Mouse (Mus musculus): Measurements from ENCODE around the gene Auts2. TPM values are rescaled to one million over a fixed set of nuclear protein-coding genes. Genes with fewer than 3 reads are reported as not detected.

Gene Auts2
- total RNA-seq, 2 experiments from 2014 or later = 179 to 184 TPM

DNA sequence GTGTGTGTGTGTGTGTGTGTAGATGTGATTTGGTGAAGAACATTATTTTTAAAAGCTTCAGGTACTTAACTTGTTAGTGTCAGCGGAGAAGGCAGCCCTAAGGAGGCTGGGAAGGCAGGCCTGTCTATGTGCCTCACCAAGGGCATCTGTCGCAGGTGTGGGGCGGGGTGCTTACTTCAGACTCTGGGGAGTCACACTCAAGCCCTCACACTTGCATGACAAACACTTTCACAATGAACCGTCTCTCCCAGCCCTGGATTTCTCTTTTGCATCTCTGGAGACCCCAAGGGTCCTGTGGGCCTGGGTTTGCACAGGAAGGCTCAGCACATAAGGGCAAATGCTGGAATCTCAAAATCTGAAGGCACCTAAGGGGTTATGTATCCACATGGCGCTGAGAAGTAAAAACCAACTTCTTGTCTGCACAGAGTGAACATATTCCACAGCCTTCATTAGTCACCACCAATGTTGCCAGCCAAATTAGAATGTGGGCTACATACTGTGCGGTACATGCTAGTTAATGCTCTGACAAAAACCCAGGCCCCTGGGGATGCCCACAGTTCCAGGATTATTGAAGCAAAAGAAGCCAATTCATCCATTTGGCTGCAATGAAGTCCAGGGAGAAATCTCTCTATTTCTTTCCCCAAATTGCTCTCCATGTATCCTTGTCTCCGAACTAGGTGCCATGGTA lies 1093.8 kb downstream of the Auts2 start:
- intact Hi-C loops (cut with DNase I) = no loop called here
- DNase-seq = no peak

DNA sequence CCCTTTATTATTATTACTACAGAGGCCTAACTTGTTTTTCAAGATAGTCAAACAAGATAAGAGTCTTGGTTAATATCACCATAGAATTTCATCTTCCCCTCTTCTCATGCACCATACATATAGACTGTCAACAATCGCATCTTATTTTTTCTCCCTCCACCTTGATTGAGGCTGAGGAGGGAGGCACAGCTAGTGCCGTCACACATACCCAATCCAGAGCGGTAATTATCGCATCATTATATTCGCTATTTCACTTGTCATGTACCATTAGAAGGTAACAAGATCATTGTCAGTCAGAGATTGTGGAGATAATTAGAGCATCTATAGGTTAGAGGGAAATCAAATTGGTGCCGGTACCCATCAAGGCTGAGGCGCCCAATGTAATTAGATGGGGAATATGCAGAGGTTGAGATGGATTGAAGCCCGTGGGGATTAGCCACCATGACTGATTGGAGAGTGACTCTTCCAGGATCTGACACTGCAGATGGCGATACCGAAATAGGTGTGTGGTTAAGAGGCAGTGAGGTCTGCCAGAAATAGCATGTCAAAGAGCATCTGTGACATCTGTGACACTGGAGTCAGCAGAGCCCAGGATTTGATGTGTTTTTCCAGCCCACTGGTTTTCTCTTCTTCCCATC lies 1107.8 kb downstream of the Auts2 start:
- DNase-seq = no peak
- intact Hi-C loops (cut with DNase I) = no loop called here

DNA sequence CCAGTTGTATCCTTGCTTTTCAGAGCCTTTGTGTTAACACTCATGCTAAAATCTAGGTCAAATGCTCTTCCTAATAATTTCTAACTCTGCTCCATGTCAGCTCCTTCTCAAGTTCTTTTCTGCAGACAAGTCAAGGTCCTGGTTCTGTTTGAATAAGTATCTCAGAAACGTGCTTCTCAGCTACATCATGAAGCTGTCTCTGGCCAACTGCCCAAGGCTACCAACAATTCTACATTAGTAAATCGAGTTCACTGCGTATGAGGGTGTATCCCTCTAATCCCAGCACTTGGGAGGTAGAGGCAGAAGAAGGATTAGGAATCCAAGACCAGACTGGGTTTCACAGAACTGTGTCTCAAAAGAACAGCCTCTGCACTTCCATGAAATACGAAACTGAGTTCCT lies 1109.9 kb downstream of the Auts2 start:
- DNase-seq = no peak
- intact Hi-C loops (cut with DNase I) = no loop called here

DNA sequence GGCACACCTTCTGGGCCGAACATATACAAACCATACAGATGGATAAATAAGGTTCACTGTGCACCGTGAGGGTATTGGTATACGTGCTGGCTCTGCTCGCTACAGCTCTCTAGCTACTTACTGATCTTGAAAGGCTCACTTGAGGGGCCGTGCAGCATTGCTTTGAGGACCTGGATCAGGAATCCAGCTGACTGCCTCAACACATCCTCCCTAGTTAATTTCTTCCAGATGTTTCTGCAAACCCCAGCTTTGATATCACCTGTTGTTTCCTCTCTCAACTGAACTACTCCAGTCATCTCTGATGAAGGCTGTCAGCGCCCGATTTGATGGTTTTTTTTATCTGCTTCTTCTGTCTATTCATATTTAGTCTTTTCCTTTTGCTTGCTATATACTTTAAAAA lies 1111.2 kb downstream of the Auts2 start:
- DNase-seq = no peak
- intact Hi-C loops (cut with DNase I) = no loop called here

GRCm38 (mm10) chr5:131430109-131430508 lies 1113.0 kb downstream of the Auts2 start:
- peak; percentile 66 for DNase-seq
- intact Hi-C loops (cut with DNase I) = no loop called here

GRCm38 (mm10) chr5:131429563-131429962 lies 1113.6 kb downstream of the Auts2 start:
- intact Hi-C loops (cut with DNase I) = loop anchor here (10.0 kb wide), 3 partner anchors 125 to 1165 kb away; partner anchors contain the start of gene Galnt17
- DNase-seq = no peak

GRCm38 (mm10) chr5:131427734-131428413 lies 1115.3 kb downstream of the Auts2 start:
- DNase-seq = peak; percentile 80
- intact Hi-C loops (cut with DNase I) = loop anchor here (1.0 to 10.0 kb wide), 4 partner anchors 123 to 1163 kb away; partner anchors contain the start of gene Galnt17

GRCm38 (mm10) chr5:131422737-131423136 lies 1120.4 kb downstream of the Auts2 start:
- no peak for DNase-seq
- intact Hi-C loops (cut with DNase I) = loop anchor here (10.0 kb wide), 3 partner anchors 118 to 1158 kb away; partner anchors contain the start of gene Galnt17

GRCm38 (mm10) chr5:131420406-131420805 lies 1122.7 kb downstream of the Auts2 start:
- intact Hi-C loops (cut with DNase I) = loop anchor here (10.0 kb wide), 3 partner anchors 116 to 1156 kb away; partner anchors contain the start of gene Galnt17
- DNase-seq = no peak

GRCm38 (mm10) chr5:131415902-131416545 lies 1127.1 kb downstream of the Auts2 start:
- intact Hi-C loops (cut with DNase I) = no loop called here

GRCm38 (mm10) chr5:131398250-131398649 lies 1144.9 kb downstream of the Auts2 start:
- no peak for DNase-seq
- intact Hi-C loops (cut with DNase I) = no loop called here

More at GRCm38 (mm10) chr5:131415902-131416545, 1127.1 kb downstream of the Auts2 start:
- DNase-seq = no peak

DNA sequence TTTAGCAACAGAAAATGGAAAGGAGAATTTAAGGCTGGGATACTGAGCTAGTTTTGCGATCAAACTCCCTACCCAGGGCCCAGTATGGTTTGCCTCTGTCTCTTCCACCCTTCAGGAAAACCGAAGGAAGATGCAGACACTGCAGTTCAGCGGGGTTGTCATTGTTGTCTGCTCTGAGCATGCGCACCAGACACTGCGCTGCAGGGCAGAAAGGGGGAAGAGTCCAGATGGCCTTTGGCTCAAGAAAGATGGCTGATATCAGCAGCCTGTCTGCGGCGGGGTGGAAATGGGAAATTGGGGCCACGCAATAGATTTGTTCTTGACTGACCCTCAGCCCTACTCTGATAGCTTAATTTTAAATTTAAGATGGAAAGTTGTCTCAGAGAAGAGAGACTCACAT lies 1147.4 kb downstream of the Auts2 start:
- intact Hi-C loops (cut with DNase I) = no loop called here

More for the DNA sequence above, 1147.4 kb downstream of the Auts2 start:
- DNase-seq = peak; percentile 24

Data from left cerebral cortex, postnatal 4 days (tissue).